Mouse (Mus musculus) urinary bladder, postnatal 4 days (tissue): ENCODE measurements around the gene Rhno1.

Experiments used
- DNase-seq, 2 experiments: peaks; one replicate each; pipeline ENCODE4 v3.0.0; 2021 to 2022; ENCODE audit warnings: low spot score in 2 of 2

The Rhno1 gene

GRCm38 (mm10) chr6:128363007-128363825 is 505 bp upstream of the Rhno1 start:
- no peak for DNase-seq

- DNase-seq = no peak
These were observed 810 bp downstream of the Rhno1 start for GRCm38 (mm10) chr6:128361901-128362300.

GRCm38 (mm10) chr6:128358999-128359398 is 3.7 kb downstream of the Rhno1 start:
- DNase-seq = no peak

- DNase-seq = peak; percentile 95 to 98
These were observed 6.8 kb downstream of the Rhno1 start, which contains the start of gene Tulp3 for GRCm38 (mm10) chr6:128355726-128356416. Gene Tulp3 (minus strand): TSS chr6:128355851.

- DNase-seq = peak in 1 of 2 experiments; percentile 40
These were observed 7.5 kb downstream of the Rhno1 start for GRCm38 (mm10) chr6:128355201-128355681.

GRCm38 (mm10) chr6:128354140-128354539 is 8.6 kb downstream of the Rhno1 start:
- no peak for DNase-seq

- no peak for DNase-seq
These were observed 13.0 kb downstream of the Rhno1 start for GRCm38 (mm10) chr6:128349711-128350110.

GRCm38 (mm10) chr6:128346782-128347181 is 15.9 kb downstream of the Rhno1 start:
- no peak for DNase-seq

- DNase-seq = no peak
These were observed 17.1 kb downstream of the Rhno1 start for GRCm38 (mm10) chr6:128345623-128346022.

GRCm38 (mm10) chr6:128341956-128342723 is 20.6 kb downstream of the Rhno1 start:
- no peak for DNase-seq

- DNase-seq = no peak
These were observed 23.8 kb downstream of the Rhno1 start for GRCm38 (mm10) chr6:128338876-128339275.

- DNase-seq = no peak
These were observed 25.2 kb downstream of the Rhno1 start for GRCm38 (mm10) chr6:128337467-128337866.

- DNase-seq = peak; percentile 33 to 72
These were observed 28.1 kb downstream of the Rhno1 start for GRCm38 (mm10) chr6:128334397-128335124.

GRCm38 (mm10) chr6:128318317-128318716 is 44.4 kb downstream of the Rhno1 start:
- no peak for DNase-seq

- DNase-seq = no peak
These were observed 47.1 kb downstream of the Rhno1 start for GRCm38 (mm10) chr6:128315597-128315996.

- DNase-seq = no peak
These were observed 47.9 kb downstream of the Rhno1 start for GRCm38 (mm10) chr6:128314796-128315195.

- no peak for DNase-seq
These were observed 54.4 kb downstream of the Rhno1 start for GRCm38 (mm10) chr6:128308311-128308710.
